Mouse (Mus musculus) heart, embryonic 10.5 days (tissue): Measurements from ENCODE around the gene Myh6. TPM values are rescaled to one million over a fixed set of nuclear protein-coding genes. Genes with fewer than 3 reads are reported as not detected.
"Not testable (repeated sequence)": the region's sequence is repeated elsewhere in the genome, so short reads cannot be mapped to it uniquely, and the experiment has no call there.

ENCODE experiments used
- DNase-seq: peaks from one replicate; pipeline ENCODE4 v3.0.0-alpha.2; 2017; ENCODE audit warnings: low spot score
- H3K27ac ChIP-seq: fragments of 300-500 bp; sonication (generic); 2 replicates; pipeline ENCODE4 v1.5.1; 2016; ENCODE audit warnings: mild to moderate bottlenecking
- H3K27me3 ChIP-seq: fragments of 300-500 bp; sonication (generic); 2 replicates; pipeline ENCODE4 v1.6.1; 2016; ENCODE audit warnings: mild to moderate bottlenecking; ENCODE audit not compliant: poor library complexity, insufficient read depth, severe bottlenecking
- H3K36me3 ChIP-seq: fragments of 300-500 bp; sonication (generic); 2 replicates; pipeline ENCODE4 v1.6.1; 2016; ENCODE audit warnings: mild to moderate bottlenecking, moderate library complexity
- H3K4me1 ChIP-seq: fragments of 300-500 bp; sonication (generic); 2 replicates; pipeline ENCODE4 v1.6.1; 2016; ENCODE audit warnings: mild to moderate bottlenecking
- H3K4me3 ChIP-seq: fragments of 300-500 bp; sonication (generic); 2 replicates; pipeline ENCODE4 v1.5.1; 2016; ENCODE audit warnings: mild to moderate bottlenecking, moderate library complexity
- H3K9me3 ChIP-seq: fragments of 300-500 bp; sonication (generic); 2 replicates; pipeline ENCODE4 v1.6.1; 2016; ENCODE audit warnings: mild to moderate bottlenecking, moderate library complexity
- WGBS: fragments of 180-500 bp; shearing (Covaris S2); methylation state at CpG from one replicate; pipeline ENCODE4 v1.1.7; 2016; 5-methylcytosine and 5-hydroxymethylcytosine counted together
- polyA plus RNA-seq: library from polyadenylated mRNA; unstranded; fragments of >200 nt; fragmentation: Nextera tagmentation; extraction: Ambion mirVana; gene quantifications from 2 replicates; pipeline ENCODE4 v1.2.1, GENCODE M21; 2016

Myh6 gene
- polyA plus RNA-seq, 1 experiment from 2014 or later, result 2,034 TPM

GRCm38 (mm10) chr14:55002687-55003120, 36.0 kb upstream of the Myh6 start:
- Histone ChIP-seq H3K4me1 (peaks cover 70% of the 10 kb centered on the region), H3K9me3 (no peaks in the 10 kb centered on the region; the same call in 1 of the 2 replicates), H3K27me3 (no peaks in the 10 kb centered on the region), H3K36me3 (peaks cover 7% of the 10 kb centered on the region), H3K4me3 (peak overlapping the region; percentile 29; the same call in 1 of the 2 replicates), H3K27ac (peak overlapping the region; percentile 96)
- 30% methylated on average over 7 of the region's 7 CpGs for WGBS
- DNase-seq, result no peak

GRCm38 (mm10) chr14:55001938-55002686, 35.4 kb upstream of the Myh6 start:
- H3K4me1 ChIP-seq, result peaks cover 72% of the 10 kb centered on the region
- DNase-seq, result no peak
- peaks cover 7% of the 10 kb centered on the region for H3K36me3 ChIP-seq
- H3K27ac ChIP-seq, result peak overlapping the region; percentile 96
- H3K4me3 ChIP-seq, result peak overlapping the region; percentile 29
- H3K9me3 ChIP-seq, result no peaks in the 10 kb centered on the region; the same call in 1 of the 2 replicates
- no peaks in the 10 kb centered on the region for H3K27me3 ChIP-seq
- WGBS, result 28% methylated on average over 12 of the region's 12 CpGs

- WGBS, result 96% methylated on average over 2 of the region's 2 CpGs
- H3K4me3 ChIP-seq, result no peak overlapping the region
- peaks cover 7% of the 10 kb centered on the region for H3K36me3 ChIP-seq
- no peaks in the 10 kb centered on the region for H3K27me3 ChIP-seq
- H3K9me3 ChIP-seq, result no peaks in the 10 kb centered on the region; the same call in 1 of the 2 replicates
- peak overlapping the region; percentile 79; the same call in 1 of the 2 replicates for H3K27ac ChIP-seq
- H3K4me1 ChIP-seq, result peaks cover 77% of the 10 kb centered on the region
- no peak for DNase-seq
These were observed 34.7 kb upstream of the Myh6 start for GRCm38 (mm10) chr14:55001446-55001845.

GRCm38 (mm10) chr14:55000814-55001213, 34.1 kb upstream of the Myh6 start:
- peaks cover 7% of the 10 kb centered on the region for H3K36me3 ChIP-seq
- 76% methylated on average over 6 of the region's 6 CpGs for WGBS
- H3K4me3 ChIP-seq, result no peak overlapping the region
- H3K9me3 ChIP-seq, result no peaks in the 10 kb centered on the region; the same call in 1 of the 2 replicates
- peaks cover 80% of the 10 kb centered on the region for H3K4me1 ChIP-seq
- peak overlapping the region; percentile 79 for H3K27ac ChIP-seq
- no peaks in the 10 kb centered on the region for H3K27me3 ChIP-seq
- DNase-seq, result no peak

- peaks cover 80% of the 10 kb centered on the region for H3K4me1 ChIP-seq
- peak overlapping the region; percentile 79; the same call in 1 of the 2 replicates for H3K27ac ChIP-seq
- 83% methylated on average over 5 of the region's 5 CpGs for WGBS
These were observed 33.1 kb upstream of the Myh6 start for GRCm38 (mm10) chr14:54999868-55000267.

GRCm38 (mm10) chr14:54998680-54999079, 32.0 kb upstream of the Myh6 start:
- no peaks in the 10 kb centered on the region for H3K27me3 ChIP-seq
- DNase-seq, result no peak
- H3K4me1 ChIP-seq, result peaks cover 80% of the 10 kb centered on the region
- peak overlapping the region; percentile 94; the same call in 1 of the 2 replicates for H3K27ac ChIP-seq
- H3K4me3 ChIP-seq, result 0 out of 2 replicates have a peak overlapping the region, but pooled peaks have one; percentile 1
- no peaks in the 10 kb centered on the region; the same call in 1 of the 2 replicates for H3K9me3 ChIP-seq
- H3K36me3 ChIP-seq, result peaks cover 7% of the 10 kb centered on the region

More at GRCm38 (mm10) chr14:54999868-55000267, 33.1 kb upstream of the Myh6 start:
- H3K9me3 ChIP-seq, DNase-seq, H3K27me3 ChIP-seq, H3K4me3 ChIP-seq, H3K36me3 ChIP-seq: not testable (repeated sequence)

GRCm38 (mm10) chr14:54997297-54997696, 30.6 kb upstream of the Myh6 start:
- Histone ChIP-seq H3K4me3 (peak overlapping the region; percentile 56), H3K27me3 (no peaks in the 10 kb centered on the region), H3K27ac (peak overlapping the region; percentile 94), H3K9me3 (no peaks in the 10 kb centered on the region; the same call in 1 of the 2 replicates), H3K4me1 (peaks cover 76% of the 10 kb centered on the region), H3K36me3 (peaks cover 20% of the 10 kb centered on the region)
- WGBS, result 35% methylated on average over 4 of the region's 4 CpGs
- DNase-seq, result no peak

- H3K27ac ChIP-seq, result peak overlapping the region; percentile 94
These were observed 30.1 kb upstream of the Myh6 start for GRCm38 (mm10) chr14:54996793-54997192.

GRCm38 (mm10) chr14:54995457-54996138, 28.9 kb upstream of the Myh6 start:
- peaks cover 28% of the 10 kb centered on the region for H3K36me3 ChIP-seq
- no peaks in the 10 kb centered on the region for H3K27me3 ChIP-seq
- no peaks in the 10 kb centered on the region for H3K9me3 ChIP-seq
- H3K4me1 ChIP-seq, result peaks cover 66% of the 10 kb centered on the region
- WGBS, result 37% methylated on average over 14 of the region's 14 CpGs
- H3K27ac ChIP-seq, result peak overlapping the region; percentile 94
- DNase-seq, result no peak
- peak overlapping the region; percentile 56 for H3K4me3 ChIP-seq

More at GRCm38 (mm10) chr14:54996793-54997192, 30.1 kb upstream of the Myh6 start:
- Histone ChIP-seq H3K4me3 (peak overlapping the region; percentile 56), H3K9me3 (no peaks in the 10 kb centered on the region; the same call in 1 of the 2 replicates), H3K4me1 (peaks cover 72% of the 10 kb centered on the region), H3K27me3 (no peaks in the 10 kb centered on the region), H3K36me3 (peaks cover 25% of the 10 kb centered on the region)
- peak; percentile 95 for DNase-seq
- 29% methylated on average over 9 of the region's 9 CpGs for WGBS

GRCm38 (mm10) chr14:54994869-54995186, 28.1 kb upstream of the Myh6 start:
- no peaks in the 10 kb centered on the region for H3K27me3 ChIP-seq
- DNase-seq, result no peak
- peaks cover 36% of the 10 kb centered on the region for H3K36me3 ChIP-seq
- peaks cover 68% of the 10 kb centered on the region for H3K4me1 ChIP-seq
- H3K9me3 ChIP-seq, result no peaks in the 10 kb centered on the region
- peak overlapping the region; percentile 94 for H3K27ac ChIP-seq
- H3K4me3 ChIP-seq, result peak overlapping the region; percentile 56

- no peaks in the 10 kb centered on the region for H3K27me3 ChIP-seq
- 32% methylated on average over 11 of the region's 11 CpGs for WGBS
These were observed 27.6 kb upstream of the Myh6 start, which contains the start of gene Myh7 for GRCm38 (mm10) chr14:54994136-54994868. TSS of gene Myh7 (minus strand) at chr14:54994626.

GRCm38 (mm10) chr14:54993636-54994035, 26.9 kb upstream of the Myh6 start:
- Histone ChIP-seq H3K36me3 (peaks cover 46% of the 10 kb centered on the region), H3K4me3 (peak overlapping the region; percentile 56), H3K27ac (peak overlapping the region; percentile 94), H3K4me1 (peaks cover 68% of the 10 kb centered on the region), H3K27me3 (no peaks in the 10 kb centered on the region), H3K9me3 (no peaks in the 10 kb centered on the region)
- WGBS, result 45% methylated on average over 10 of the region's 10 CpGs
- no peak for DNase-seq

More at GRCm38 (mm10) chr14:54994136-54994868, 27.6 kb upstream of the Myh6 start, which contains the start of gene Myh7:
- peaks cover 68% of the 10 kb centered on the region for H3K4me1 ChIP-seq
- peak within 1 kb of the TSS; percentile 94 for H3K27ac ChIP-seq
- H3K9me3 ChIP-seq, result no peaks in the 10 kb centered on the region
- H3K36me3 ChIP-seq, result peaks cover 40% of the 10 kb centered on the region
- peak within 1 kb of the TSS; percentile 56 for H3K4me3 ChIP-seq
- no peak for DNase-seq
